Mouse (Mus musculus) myocyte (in vitro differentiated cells): ENCODE measurements around the gene Cacna2d2.

Experiments
- CEBPB ChIP-seq: IDR thresholded peaks from 2 replicates; pipeline ENCODE4 v1.6.1; 2011; ENCODE audit warnings: mild to moderate bottlenecking, moderate library complexity; ENCODE audit not compliant: poor library complexity, insufficient read depth, severe bottlenecking
- E2F4 ChIP-seq: IDR thresholded peaks from one replicate; pipeline ENCODE4 v1.6.1; 2011; ENCODE audit warnings: mild to moderate bottlenecking, control low read depth, moderate library complexity; ENCODE audit not compliant: insufficient read depth
- MAX ChIP-seq: IDR thresholded peaks from one replicate; pipeline ENCODE4 v1.6.1; 2011; ENCODE audit warnings: low read depth, mild to moderate bottlenecking, control low read depth
- MYOD1 ChIP-seq, 3 experiments: IDR thresholded peaks; one replicate each; pipeline ENCODE4 v1.6.1; 2011; ENCODE audit warnings: control low read depth in 2 of 3, low read depth in 2 of 3, mild to moderate bottlenecking in 2 of 3, moderate library complexity in 1 of 3; ENCODE audit not compliant: insufficient read length in 2 of 3, control insufficient read depth in 1 of 3
- MYOG ChIP-seq, 3 experiments: IDR thresholded peaks; one replicate each; pipeline ENCODE4 v1.6.1; 2011; ENCODE audit warnings: control low read depth in 2 of 3, low read depth in 2 of 3, mild to moderate bottlenecking in 2 of 3; ENCODE audit not compliant: insufficient read length in 2 of 3, control insufficient read depth in 1 of 3, insufficient read depth in 1 of 3
- POLR2A ChIP-seq: IDR thresholded peaks from one replicate; pipeline ENCODE4 v1.6.1; 2011; ENCODE audit warnings: low read depth, mild to moderate bottlenecking, control low read depth, moderate library complexity; ENCODE audit not compliant: insufficient read length
- POLR2AphosphoS2 ChIP-seq: IDR thresholded peaks from one replicate; pipeline ENCODE4 v1.6.1; 2011; ENCODE audit warnings: low read depth, control low read depth; ENCODE audit not compliant: insufficient read length
- REST ChIP-seq: IDR thresholded peaks from one replicate; pipeline ENCODE4 v1.6.1; 2011; ENCODE audit warnings: mild to moderate bottlenecking, control low read depth, moderate library complexity; ENCODE audit not compliant: insufficient read depth, insufficient read length
- USF1 ChIP-seq: IDR thresholded peaks from one replicate; pipeline ENCODE4 v1.6.1; 2011; ENCODE audit warnings: low read depth, mild to moderate bottlenecking, control low read depth, moderate library complexity

DNA sequence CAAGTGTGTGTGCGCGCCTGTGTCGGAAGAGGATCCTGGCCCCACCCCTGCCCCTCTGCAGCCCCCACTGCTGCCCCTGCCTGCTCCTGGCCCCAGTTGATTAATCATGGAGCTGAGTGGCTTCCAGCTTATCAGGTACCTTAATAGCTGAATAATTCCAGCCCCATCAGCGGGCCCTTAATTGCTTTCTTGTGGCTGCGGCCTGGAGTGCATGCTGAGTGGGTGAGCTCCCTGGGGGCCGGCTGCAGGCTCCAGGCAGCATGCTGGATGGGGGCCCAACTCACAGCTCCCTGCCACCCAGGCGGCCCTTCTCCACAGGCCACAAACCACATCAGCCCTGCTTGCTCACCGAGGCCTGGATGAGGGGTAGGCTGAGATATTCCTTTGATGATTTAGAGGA, 112.0 kb downstream of the Cacna2d2 start:
- TF ChIP-seq MAX (no peak), POLR2A (no peak), CEBPB (no peak), USF1 (no peak), POLR2AphosphoS2 (no peak), MYOD1 (IDR thresholded peaks at IDR 0.05; ENCODE audit: control insufficient read depth in 1 of 3, insufficient read length in 2 of 3, low read depth in 2 of 3) (no peak), REST (no peak), MYOG (IDR thresholded peaks at IDR 0.05; ENCODE audit: control insufficient read depth in 1 of 3, insufficient read depth in 1 of 3, insufficient read length in 2 of 3, low read depth in 2 of 3) (no peak), E2F4 (no peak)
